Mouse (Mus musculus) lung, adult 2 months (tissue): ENCODE results near the gene Bcat2.

Experiments
- CTCF ChIP-seq: fragments of 200-500 bp; IDR thresholded peaks from 2 replicates; pipeline ENCODE4 v1.5.1; 2011; ENCODE audit warnings: mild to moderate bottlenecking, low read length, control low read depth; ENCODE audit not compliant: insufficient read depth
- POLR2A ChIP-seq: fragments of 200-500 bp; IDR thresholded peaks from 2 replicates; pipeline ENCODE4 v1.6.1; 2011; ENCODE audit warnings: low read depth, mild to moderate bottlenecking, control low read depth, low read length, borderline replicate concordance; ENCODE audit errors: extremely low read depth

DNA sequence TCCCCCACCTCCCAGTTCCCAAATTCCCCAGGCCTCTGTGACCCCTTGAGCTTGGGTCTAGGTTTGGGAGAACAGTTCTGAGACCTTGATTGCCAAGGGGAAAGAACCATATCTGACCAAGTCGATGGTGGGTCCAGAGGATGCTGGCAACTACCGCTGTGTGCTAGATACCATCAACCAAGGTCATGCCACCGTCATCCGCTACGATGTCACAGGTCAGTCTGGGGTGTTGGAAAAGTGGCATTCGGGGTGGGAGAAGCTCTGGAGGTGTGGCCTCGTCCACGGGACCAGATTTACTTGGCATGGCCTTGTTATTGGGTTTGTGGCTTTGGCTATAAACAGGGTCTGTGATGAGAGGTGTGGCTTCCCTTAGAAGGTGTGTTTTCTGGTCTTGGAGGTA is 55.5 kb downstream of the Bcat2 start:
- TF ChIP-seq CTCF, result no peak
- no peak for TF ChIP-seq POLR2A
